Mouse (Mus musculus) liver, postnatal 0 days (tissue): ENCODE data around the gene Tmem161a. TPM values are rescaled to one million over a fixed set of nuclear protein-coding genes. Genes with fewer than 3 reads are reported as not detected.
A peak's percentile ranks its signal among the peaks of the same experiment; 100 is the strongest.
"Not testable (repeated sequence)": the region's sequence is repeated elsewhere in the genome, so short reads cannot be mapped to it uniquely, and the experiment has no call there.

ENCODE experiments used
- ATAC-seq: fragments of 200-750 bp; cut with Nextera tagmentation; 2 replicates; pipeline ENCODE4 v1.8.0; 2017; ENCODE audit warnings: mild to moderate bottlenecking, moderate library complexity
- DNase-seq: peaks from one replicate; pipeline ENCODE4 v3.0.0-alpha.2; 2016
- H3K27ac ChIP-seq: fragments of 300-500 bp; sonication (generic); 2 replicates; pipeline ENCODE4 v1.5.1; 2014; ENCODE audit warnings: antibody characterized with exemption, moderate library complexity, mild to moderate bottlenecking, low read depth
- H3K27me3 ChIP-seq: fragments of 300-500 bp; sonication (generic); 2 replicates; pipeline ENCODE4 v1.6.1; 2014; ENCODE audit warnings: low read length, control low read depth, mixed read lengths; ENCODE audit not compliant: insufficient read depth
- H3K36me3 ChIP-seq: fragments of 300-500 bp; sonication (generic); replicated peaks from 2 replicates; pipeline ENCODE4 v1.6.1; 2014; ENCODE audit warnings: mild to moderate bottlenecking, control low read depth, low read length, moderate library complexity, mixed read lengths; ENCODE audit not compliant: insufficient read depth
- H3K4me1 ChIP-seq: fragments of 300-500 bp; sonication (generic); 2 replicates; pipeline ENCODE4 v1.6.1; 2014; ENCODE audit warnings: antibody characterized with exemption, mild to moderate bottlenecking, control low read depth; ENCODE audit not compliant: insufficient read depth
- H3K4me2 ChIP-seq: fragments of 300-500 bp; sonication (generic); 2 replicates; pipeline ENCODE4 v1.6.1; 2014; ENCODE audit warnings: low read depth, mild to moderate bottlenecking, low read length, moderate library complexity, mixed read lengths
- H3K4me3 ChIP-seq: fragments of 300-500 bp; sonication (generic); 2 replicates; pipeline ENCODE4 v1.5.1; 2014; ENCODE audit warnings: low read depth, low read length
- H3K9ac ChIP-seq: fragments of 300-500 bp; sonication (generic); replicated peaks from 2 replicates; pipeline ENCODE4 v1.6.1; 2014; ENCODE audit warnings: mild to moderate bottlenecking, moderate library complexity
- H3K9me3 ChIP-seq: fragments of 300-500 bp; sonication (generic); 2 replicates; pipeline ENCODE4 v1.6.1; 2016; ENCODE audit warnings: mild to moderate bottlenecking, control low read depth, low read length, mixed read lengths
- CTCF ChIP-seq: sonication (generic); IDR thresholded peaks from 2 replicates; pipeline ENCODE4 v1.5.1; 2016; ENCODE audit warnings: antibody characterized with exemption, low read depth
- EP300 ChIP-seq: IDR thresholded peaks from 2 replicates; pipeline ENCODE4 v1.6.1; 2016; ENCODE audit warnings: antibody characterized with exemption, low read depth, mild to moderate bottlenecking
- WGBS: fragments of 180-500 bp; shearing (Covaris S2); extraction: QIAGEN DNeasy Blood & Tissue Kit; methylation state at CpG from one replicate; pipeline ENCODE4 v1.1.7; 2014; ENCODE audit not compliant: insufficient replicate concordance; 5-methylcytosine and 5-hydroxymethylcytosine counted together
- polyA plus RNA-seq: library from polyadenylated mRNA; unstranded; fragments of >200 nt; fragmentation: Nextera tagmentation; extraction: Ambion mirVana; gene quantifications from 2 replicates; pipeline ENCODE4 v1.2.1, GENCODE M21; 2015

Tmem161a gene
- polyA plus RNA-seq, 1 experiment from 2014 or later: 20.2 TPM

DNA sequence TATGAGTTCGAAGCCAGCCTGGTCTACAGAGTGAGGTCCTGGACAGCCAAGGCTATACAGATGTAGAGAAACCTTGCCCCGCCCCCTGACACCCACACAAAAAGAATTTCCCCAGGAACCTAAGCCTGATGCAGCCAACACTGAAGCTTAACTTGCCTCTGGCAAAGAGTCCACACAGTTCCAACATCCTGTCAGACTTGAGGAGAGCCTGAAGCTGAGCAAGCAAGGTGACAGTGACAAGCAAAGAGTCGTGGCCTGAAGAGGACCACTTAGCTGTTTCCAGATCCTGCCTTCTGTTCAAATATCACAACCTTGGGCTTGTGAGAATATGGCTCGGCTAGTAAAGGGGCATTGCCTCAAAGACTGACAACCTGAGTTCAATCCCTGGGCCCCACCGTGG lies 42.9 kb downstream of the Tmem161a start:
- no peak overlapping the region for H3K9ac ChIP-seq
- H3K27ac ChIP-seq: no peak overlapping the region
- DNase-seq (no peak), ATAC-seq (no peak)
- no peak for TF ChIP-seq CTCF
- no peak for TF ChIP-seq EP300
- peaks cover 29% of the 10 kb centered on the region for H3K4me1 ChIP-seq
- no peaks in the 10 kb centered on the region for H3K27me3 ChIP-seq
- H3K36me3 ChIP-seq: no peaks in the 10 kb centered on the region
- no peak overlapping the region for H3K4me2 ChIP-seq
- 74% methylated on average over 5 of the region's 5 CpGs for WGBS
- no peaks in the 10 kb centered on the region for H3K9me3 ChIP-seq
- H3K4me3 ChIP-seq: no peak overlapping the region

- peaks cover 26% of the 10 kb centered on the region for H3K4me1 ChIP-seq
- not testable (repeated sequence) for ATAC-seq, H3K9ac ChIP-seq, H3K36me3 ChIP-seq, H3K4me2 ChIP-seq, H3K27me3 ChIP-seq, H3K4me3 ChIP-seq, H3K27ac ChIP-seq, H3K9me3 ChIP-seq, DNase-seq
- WGBS: 94% methylated on average over 3 of the region's 3 CpGs
Measured at GRCm38 (mm10) chr8:70216161-70216560, 44.0 kb downstream of the Tmem161a start.

DNA sequence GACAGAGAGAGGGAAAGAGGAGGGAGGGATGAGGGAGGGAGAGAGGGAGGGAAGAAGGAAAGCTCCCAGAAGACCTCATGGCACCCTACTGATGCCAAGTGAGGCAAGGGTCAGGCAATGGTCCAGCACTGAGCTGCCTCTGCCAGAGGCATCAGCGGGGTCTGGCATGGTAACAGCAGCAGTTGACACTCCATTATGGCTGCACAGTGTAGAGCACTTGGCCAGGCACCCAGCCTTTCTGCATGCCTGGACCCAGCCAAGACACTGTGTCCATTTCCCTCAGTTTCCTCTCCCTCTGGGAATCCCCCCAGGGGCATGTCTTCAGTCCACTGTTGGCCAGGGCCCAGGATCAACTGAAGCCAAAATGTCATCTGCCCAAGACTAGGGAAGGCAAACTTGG lies 44.4 kb downstream of the Tmem161a start:
- TF ChIP-seq CTCF: no peak
- no peak for TF ChIP-seq EP300
- Histone ChIP-seq H3K9ac (no peak overlapping the region), H3K4me3 (no peak overlapping the region), H3K4me1 (peaks cover 23% of the 10 kb centered on the region), H3K4me2 (no peak overlapping the region), H3K27ac (peak overlapping the region; percentile 22; the same call in 1 of the 2 replicates), H3K36me3 (no peaks in the 10 kb centered on the region), H3K27me3 (no peaks in the 10 kb centered on the region), H3K9me3 (no peaks in the 10 kb centered on the region)
- no peak for ATAC-seq
- peak; percentile 66 for DNase-seq
- 29% methylated on average over 1 of the region's 1 CpGs for WGBS

- Histone ChIP-seq H3K27ac (0 out of 2 replicates have a peak overlapping the region, but pooled peaks have one; percentile 22), H3K27me3 (no peaks in the 10 kb centered on the region), H3K9me3 (no peaks in the 10 kb centered on the region), H3K4me2 (no peak overlapping the region), H3K9ac (no peak overlapping the region), H3K36me3 (no peaks in the 10 kb centered on the region), H3K4me3 (no peak overlapping the region), H3K4me1 (peaks cover 21% of the 10 kb centered on the region)
- DNase-seq: no peak
- TF ChIP-seq EP300: no peak
- TF ChIP-seq CTCF: no peak
- no peak for ATAC-seq
Measured at GRCm38 (mm10) chr8:70217441-70217840, 45.3 kb downstream of the Tmem161a start.

DNA sequence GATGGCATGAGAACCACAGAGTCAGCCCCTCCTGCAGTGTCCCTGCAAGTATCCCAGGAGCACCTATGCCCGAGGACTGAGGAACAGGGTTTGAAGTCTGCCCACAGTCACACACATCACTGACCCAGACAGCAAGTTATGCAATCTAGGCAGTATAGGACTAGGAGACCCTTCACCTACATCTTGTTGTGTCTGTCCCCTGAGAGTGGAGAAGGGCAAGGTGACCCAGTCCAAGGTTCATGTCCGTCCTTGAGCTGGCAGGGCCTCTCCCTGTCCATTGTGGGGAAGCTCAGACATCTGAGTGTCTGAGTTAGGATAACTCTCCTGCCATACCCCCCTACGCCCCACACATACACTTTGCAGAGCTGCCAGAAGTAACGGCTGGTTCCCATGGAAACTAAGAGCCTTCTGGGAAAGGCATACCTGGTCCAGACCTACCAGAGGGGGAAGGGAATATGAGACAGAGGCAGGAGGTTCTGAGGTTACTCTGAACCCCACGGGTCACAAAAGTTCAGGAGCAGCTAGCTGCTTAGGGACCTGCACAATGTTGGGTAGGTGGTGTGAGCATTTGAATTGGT lies 47.0 kb downstream of the Tmem161a start:
- 51% methylated on average over 5 of the region's 5 CpGs for WGBS
- peaks cover 11% of the 10 kb centered on the region for H3K4me1 ChIP-seq
- H3K9me3 ChIP-seq: no peaks in the 10 kb centered on the region
- peak; percentile 81 for ATAC-seq
- 0 out of 2 replicates have a peak overlapping the region, but pooled peaks have one; percentile 6 for H3K9ac ChIP-seq
- peak overlapping the region; percentile 87 for H3K27ac ChIP-seq
- DNase-seq: no peak
- TF ChIP-seq EP300: peak; percentile 79
- no peak for TF ChIP-seq CTCF
- H3K4me3 ChIP-seq: no peak overlapping the region
- no peak overlapping the region for H3K4me2 ChIP-seq
- H3K27me3 ChIP-seq: no peaks in the 10 kb centered on the region
- no peaks in the 10 kb centered on the region for H3K36me3 ChIP-seq

DNA sequence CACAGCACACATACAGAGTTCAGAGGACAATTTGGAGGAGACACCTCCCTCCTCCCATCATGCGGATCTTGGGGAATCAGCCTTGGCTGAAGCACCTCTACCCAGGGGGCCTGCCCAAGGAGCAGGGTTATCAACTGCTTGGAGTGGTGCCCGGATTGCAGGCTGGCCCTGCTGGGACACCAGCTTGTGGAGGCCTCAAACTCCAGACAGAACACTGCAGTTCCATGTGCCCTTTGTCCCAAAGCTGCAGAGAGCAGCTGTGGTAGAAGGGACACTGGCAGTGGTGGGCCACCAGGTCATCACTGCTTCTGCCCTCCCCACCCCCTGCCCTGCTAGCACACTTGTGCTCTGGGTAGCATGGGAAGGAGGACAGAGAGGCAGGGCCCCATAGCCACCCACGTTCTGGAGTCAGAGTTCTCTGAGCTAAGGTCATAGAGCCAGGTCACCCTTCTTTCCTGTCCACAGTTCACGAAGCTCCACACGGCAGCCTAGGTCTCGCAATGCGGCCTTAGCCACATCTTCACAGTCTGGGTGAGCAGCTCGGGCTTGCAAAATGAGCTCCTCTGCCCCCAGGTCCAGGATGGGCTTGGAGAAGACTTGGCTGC lies 48.2 kb downstream of the Tmem161a start:
- Histone ChIP-seq H3K9me3 (no peaks in the 10 kb centered on the region), H3K27ac (peak overlapping the region; percentile 87), H3K36me3 (peaks cover 6% of the 10 kb centered on the region), H3K27me3 (no peaks in the 10 kb centered on the region), H3K9ac (peak overlapping the region; percentile 10; the same call in 1 of the 2 replicates), H3K4me2 (no peak overlapping the region), H3K4me1 (peaks cover 10% of the 10 kb centered on the region), H3K4me3 (no peak overlapping the region)
- TF ChIP-seq EP300 (no peak), CTCF (no peak)
- no peak for DNase-seq
- 50% methylated on average over 8 of the region's 8 CpGs for WGBS
- peak; percentile 11; the same call in 1 of the 2 replicates for ATAC-seq
